Mouse (Mus musculus): ENCODE measurements around the gene Arhgap44. TPM values are rescaled to one million over a fixed set of nuclear protein-coding genes. Genes with fewer than 3 reads are reported as not detected.

The Arhgap44 gene
- polyA plus RNA-seq (2012; rRNA removed; ENCODE audit: low replicate concordance), result 1.6 and 2.6 TPM in 2 replicates

GRCm38 (mm10) chr11:65162767-65163120 is at the start of gene Arhgap44:
Arhgap44 (minus strand) TSS chr11:65162961.

GRCm38 (mm10) chr11:65159791-65160190 is 3.0 kb downstream of the Arhgap44 start, which contains the start of gene 1700086D15Rik:
1700086D15Rik (minus strand) TSS chr11:65159891.

GRCm38 (mm10) chr11:64978720-64979488 is 183.9 kb downstream of the Arhgap44 start, which contains the start of gene Elac2:
Elac2 (plus strand) TSS chr11:64979038.

Other genes with a start within 250 kb of the Arhgap44 start
- gene Elac2, start 183.9 kb downstream of the Arhgap44 start, polyA plus RNA-seq (2012; rRNA removed; ENCODE audit: low replicate concordance), result 19.7 and 22.8 TPM in 2 replicates
- not detected in 2 replicates for gene 1700086D15Rik, start 3.1 kb downstream of the Arhgap44 start, polyA plus RNA-seq (2012; rRNA removed; ENCODE audit: low replicate concordance)
- 0.29 and 0.69 TPM in 2 replicates for gene Myocd, start 107.0 kb upstream of the Arhgap44 start, polyA plus RNA-seq (2012; rRNA removed; ENCODE audit: low replicate concordance)

Measured in mammary gland, adult 2 months (tissue).